9 mouse cellular contexts compared by ENCODE assay signal in genomic region chr14:11554306-11555041, GRCm38 (mm10). TPM values are rescaled to one million over a fixed set of nuclear protein-coding genes. Genes with fewer than 3 reads are reported as not detected.
DNase-seq lines count a peak whose midpoint lies in the region; ATAC-seq and TF ChIP-seq lines count a peak whose summit lies in the region.
"Had no signal": no experiment of that assay in that cellular context is flagged by ENCODE, and none has a peak within 500 bp of the region (broad histone marks: within the 10 kb centered on the region; RNA-seq: fewer than 3 reads in every experiment).

No protein-coding gene starts in this region.

- peak overlapping the region; percentile 75 for H3K4me2 ChIP-seq in forebrain, embryonic 11.5 days (ENCODE audit: low read depth, low read length, severe bottlenecking)
- H3K4me2 ChIP-seq in heart, embryonic 13.5 days = peak overlapping the region; percentile 97
- H3K4me2 ChIP-seq in liver, embryonic 11.5 days = peak overlapping the region; percentile 81
- peak overlapping the region; percentile 95 for H3K4me2 ChIP-seq in neural tube, embryonic 12.5 days (replicated peaks)

- peak; percentile 67 for ATAC-seq in forebrain, embryonic 11.5 days (replicated peaks; ENCODE audit: low FRiP score)
- no peak for ATAC-seq in heart, embryonic 13.5 days (ENCODE audit: extremely low read depth, insufficient number of reproducible peaks, low FRiP score, low TSS enrichment)
- ATAC-seq in liver, embryonic 11.5 days (replicated peaks; ENCODE audit: low FRiP score) = no peak
- ATAC-seq in neural tube, embryonic 12.5 days (ENCODE audit: low FRiP score, low read depth) = peak; percentile 52

- H3K9ac ChIP-seq in forebrain, embryonic 11.5 days (ENCODE audit: low read length) = peak overlapping the region; percentile 87
- H3K9ac ChIP-seq in heart, embryonic 13.5 days = peak overlapping the region; percentile 96
- H3K9ac ChIP-seq in liver, embryonic 11.5 days (ENCODE audit: low read depth, low read length) = peak overlapping the region; percentile 75
- H3K9ac ChIP-seq in neural tube, embryonic 12.5 days = peak overlapping the region; percentile 85

- no peaks in the 10 kb centered on the region for H3K9me3 ChIP-seq in forebrain, embryonic 11.5 days (ENCODE audit: control insufficient read depth, low read length)
- H3K9me3 ChIP-seq in heart, embryonic 13.5 days = no peaks in the 10 kb centered on the region
- no peaks in the 10 kb centered on the region for H3K9me3 ChIP-seq in liver, embryonic 11.5 days (ENCODE audit: control insufficient read depth, low read length)
- no peaks in the 10 kb centered on the region for H3K9me3 ChIP-seq in neural tube, embryonic 12.5 days

- no peak overlapping the region; the same call in 1 of the 2 replicates for H3K27ac ChIP-seq in spleen, adult 2 months (ENCODE audit: insufficient read depth, low read length)
- peak overlapping the region; percentile 96 for H3K27ac ChIP-seq in forebrain, embryonic 11.5 days (ENCODE audit: low read depth, low read length)
- H3K27ac ChIP-seq in heart, embryonic 13.5 days (replicated peaks) = peak overlapping the region; percentile 99
- H3K27ac ChIP-seq in liver, embryonic 11.5 days (ENCODE audit: low read depth, low read length) = peak overlapping the region; percentile 83; the same call in 1 of the 2 replicates
- peak overlapping the region; percentile 89 for H3K27ac ChIP-seq in neural tube, embryonic 12.5 days
- H3K27ac ChIP-seq: macrophage had no signal

- peaks cover 3% of the 10 kb centered on the region; the same call in 1 of the 2 replicates for H3K27me3 ChIP-seq in spleen, adult 2 months (ENCODE audit: control insufficient read depth, insufficient read depth, low read length)
- no peaks in the 10 kb centered on the region; the same call in 1 of the 2 replicates for H3K27me3 ChIP-seq in forebrain, embryonic 11.5 days (ENCODE audit: control insufficient read depth, insufficient read depth, low read length)
- no peaks in the 10 kb centered on the region for H3K27me3 ChIP-seq in heart, embryonic 13.5 days (replicated peaks)
- H3K27me3 ChIP-seq in liver, embryonic 11.5 days (replicated peaks; ENCODE audit: control insufficient read depth, insufficient read depth, low read length) = peaks cover 54% of the 10 kb centered on the region
- no peaks in the 10 kb centered on the region; the same call in 1 of the 2 replicates for H3K27me3 ChIP-seq in neural tube, embryonic 12.5 days (replicated peaks)

- no peak for TF ChIP-seq POLR2A in spleen, adult 2 months (IDR thresholded peaks at IDR 0.05; ENCODE audit: low read depth, low read length)

- 3% methylated on average over 46 of the region's 46 CpGs for WGBS in spleen, adult 2 months
- under 1% methylated on average over 46 of the region's 46 CpGs for WGBS in forebrain, embryonic 11.5 days
- WGBS in heart, embryonic 13.5 days = under 1% methylated on average over 46 of the region's 46 CpGs
- 0% methylated on average over 43 of the region's 46 CpGs for WGBS in liver, embryonic 11.5 days
- under 1% methylated on average over 46 of the region's 46 CpGs for WGBS in neural tube, embryonic 12.5 days

- H3K4me3 ChIP-seq in spleen, adult 2 months (ENCODE audit: extremely low read depth, insufficient read depth, insufficient read length) = peak overlapping the region; percentile 41; the same call in 1 of the 2 replicates
- peak overlapping the region; percentile 75 for H3K4me3 ChIP-seq in forebrain, embryonic 11.5 days (ENCODE audit: low read depth, low read length)
- peak overlapping the region; percentile 90 for H3K4me3 ChIP-seq in heart, embryonic 13.5 days
- peak overlapping the region; percentile 67 for H3K4me3 ChIP-seq in liver, embryonic 11.5 days (ENCODE audit: low read depth, low read length)
- H3K4me3 ChIP-seq in neural tube, embryonic 12.5 days = peak overlapping the region; percentile 78

- no peak for DNase-seq in spleen, adult 2 months (ENCODE audit: low read depth in 1 of 2, low spot score in 2 of 2)
- no peak for DNase-seq in spleen, postnatal 4 days (ENCODE audit: low spot score in 2 of 2)
- peak; percentile 82 for DNase-seq in forebrain, embryonic 11.5 days (ENCODE audit: low spot score)
- DNase-seq in kidney, postnatal 10 days = peak; percentile 83
- DNase-seq in liver, embryonic 11.5 days (ENCODE audit: low spot score) = peak; percentile 62
- DNase-seq in urinary bladder, postnatal 36 days (ENCODE audit: low spot score in 2 of 2) = peak; percentile 46 to 54

- no peaks in the 10 kb centered on the region for H3K36me3 ChIP-seq in spleen, adult 2 months (ENCODE audit: control insufficient read depth, insufficient read depth, low read length)
- no peaks in the 10 kb centered on the region for H3K36me3 ChIP-seq in forebrain, embryonic 11.5 days (ENCODE audit: control insufficient read depth, insufficient read depth, low read length)
- no peaks in the 10 kb centered on the region for H3K36me3 ChIP-seq in heart, embryonic 13.5 days
- no peaks in the 10 kb centered on the region for H3K36me3 ChIP-seq in liver, embryonic 11.5 days (ENCODE audit: control insufficient read depth, insufficient read depth, low read length)
- H3K36me3 ChIP-seq in neural tube, embryonic 12.5 days = no peaks in the 10 kb centered on the region

- no peaks in the 10 kb centered on the region; the same call in 1 of the 2 replicates for H3K4me1 ChIP-seq in spleen, adult 2 months (ENCODE audit: control insufficient read depth, insufficient read depth, insufficient read length)
- peaks cover 3% of the 10 kb centered on the region; the same call in 1 of the 2 replicates for H3K4me1 ChIP-seq in forebrain, embryonic 11.5 days (replicated peaks; ENCODE audit: control insufficient read depth, insufficient read depth, low read length)
- peaks cover 30% of the 10 kb centered on the region for H3K4me1 ChIP-seq in heart, embryonic 13.5 days
- no peaks in the 10 kb centered on the region; the same call in 1 of the 2 replicates for H3K4me1 ChIP-seq in liver, embryonic 11.5 days (replicated peaks; ENCODE audit: control insufficient read depth, insufficient read depth, low read length)
- H3K4me1 ChIP-seq in neural tube, embryonic 12.5 days = peaks cover 13% of the 10 kb centered on the region

- no peak for TF ChIP-seq CTCF in spleen, adult 2 months (IDR thresholded peaks at IDR 0.05; ENCODE audit: extremely low read depth, insufficient read depth, insufficient read length, insufficient replicate concordance)

RNA-seq across cellular contexts. Expression of gene Ptprg, which starts 1.1 kb away (rescaled TPM):
- 4.9 and 7.3 TPM in 2 replicates for polyA plus RNA-seq in spleen, adult 2 months (2012; rRNA removed)
- 48.0 and 51.3 TPM in 2 replicates for polyA plus RNA-seq in forebrain, embryonic 11.5 days (2014; fragmentation: Nextera tagmentation; extraction: Ambion mirVana)
- polyA plus RNA-seq in heart, embryonic 13.5 days (2015; fragmentation: Nextera tagmentation; extraction: Ambion mirVana) = 13.6 and 18.3 TPM in 2 replicates
- polyA plus RNA-seq in liver, embryonic 11.5 days (2014; fragmentation: Nextera tagmentation; extraction: Ambion mirVana) = 8.6 and 10.0 TPM in 2 replicates
- polyA plus RNA-seq in neural tube, embryonic 12.5 days (2016; fragmentation: Nextera tagmentation; extraction: Ambion mirVana) = 41.8 and 46.4 TPM in 2 replicates
- polyA plus RNA-seq: macrophage had no signal

Comparison
In these comparisons a context has a peak if more than half of its experiments do, and no peak if none do; other contexts are left out.
1. DNase-seq: peak in forebrain, embryonic 11.5 days (single experiment), kidney, postnatal 10 days (single experiment), liver, embryonic 11.5 days (single experiment) and urinary bladder, postnatal 36 days (2 of 2); none in spleen, adult 2 months (0 of 2) and spleen, postnatal 4 days (0 of 2).
2. ATAC-seq: peak in forebrain, embryonic 11.5 days (single experiment) and neural tube, embryonic 12.5 days (single experiment); none in heart, embryonic 13.5 days (single experiment) and liver, embryonic 11.5 days (single experiment).
3. Peak in every context shown above with its lines, with median percentiles within 50 percentile points of each other: H3K4me3 ChIP-seq, H3K4me2 ChIP-seq and H3K9ac ChIP-seq.